Mouse (Mus musculus) stomach, embryonic 16.5 days (tissue): Measurements from ENCODE around the gene Wrnip1. TPM values are rescaled to one million over a fixed set of nuclear protein-coding genes. Genes with fewer than 3 reads are reported as not detected.

Experiments used
- ATAC-seq: fragments of 200-750 bp; cut with Nextera tagmentation; 2 replicates; pipeline ENCODE4 v1.8.0; 2017; ENCODE audit warnings: moderate number of reproducible peaks, moderate TSS enrichment; ENCODE audit not compliant: insufficient read depth, low FRiP score
- H3K27ac ChIP-seq: fragments of 300-500 bp; sonication (generic); 2 replicates; pipeline ENCODE4 v1.5.1; 2014; ENCODE audit warnings: low read length
- H3K27me3 ChIP-seq: fragments of 300-500 bp; sonication (generic); 2 replicates; pipeline ENCODE4 v1.6.1; 2014; ENCODE audit warnings: low read length, control low read depth, mixed read lengths; ENCODE audit not compliant: control insufficient read depth, insufficient read depth
- H3K36me3 ChIP-seq: fragments of 300-500 bp; sonication (generic); 2 replicates; pipeline ENCODE4 v1.6.1; 2014; ENCODE audit warnings: low read length; ENCODE audit not compliant: control insufficient read depth, insufficient read depth
- H3K4me1 ChIP-seq: fragments of 300-500 bp; sonication (generic); 2 replicates; pipeline ENCODE4 v1.6.1; 2014; ENCODE audit warnings: low read length, control low read depth, mixed read lengths; ENCODE audit not compliant: control insufficient read depth, insufficient read depth
- H3K4me2 ChIP-seq: fragments of 300-500 bp; sonication (generic); 2 replicates; pipeline ENCODE4 v1.6.1; 2014; ENCODE audit warnings: low read depth, low read length, mixed read lengths
- H3K4me3 ChIP-seq: fragments of 300-500 bp; sonication (generic); replicated peaks from 2 replicates; pipeline ENCODE4 v1.5.1; 2014; ENCODE audit warnings: mild to moderate bottlenecking, low read length
- H3K9ac ChIP-seq: fragments of 300-500 bp; sonication (generic); 2 replicates; pipeline ENCODE4 v1.6.1; 2014; ENCODE audit warnings: low read length
- H3K9me3 ChIP-seq: fragments of 300-500 bp; sonication (generic); replicated peaks from 2 replicates; pipeline ENCODE4 v1.6.1; 2016; ENCODE audit warnings: low read length, control low read depth; ENCODE audit not compliant: control insufficient read depth
- WGBS: fragments of 180-500 bp; shearing (Covaris S2); extraction: QIAGEN DNeasy Blood & Tissue Kit; methylation state at CpG from one replicate; pipeline ENCODE4 v1.1.7; 2014; 5-methylcytosine and 5-hydroxymethylcytosine counted together
- polyA plus RNA-seq: library from polyadenylated mRNA; unstranded; fragments of >200 nt; fragmentation: Nextera tagmentation; extraction: Ambion mirVana; gene quantifications from 2 replicates; pipeline ENCODE4 v1.2.1, GENCODE M21; 2015

Wrnip1 gene
- polyA plus RNA-seq, 1 experiment from 2014 or later = 12.7 TPM

DNA sequence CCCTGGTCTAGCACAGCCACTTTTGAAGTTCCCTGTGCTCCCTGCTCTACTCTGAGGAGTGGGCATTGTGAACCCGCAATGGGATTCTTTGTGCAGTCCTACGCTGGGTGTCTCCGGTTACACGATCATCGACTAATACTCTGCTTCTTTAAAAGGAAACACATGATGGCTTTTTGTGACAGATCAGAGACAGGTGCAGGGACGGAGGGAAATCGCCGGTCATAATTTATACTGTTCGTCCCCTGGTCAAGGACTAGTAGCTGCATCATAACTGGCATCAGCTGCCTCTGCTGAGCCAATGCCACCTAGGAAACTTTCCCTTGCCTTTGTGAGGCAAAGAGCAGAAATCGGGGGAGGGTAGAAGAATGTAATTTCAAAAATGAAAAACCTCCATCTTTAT lies 25.5 kb upstream of the Wrnip1 start:
- Histone ChIP-seq H3K36me3 (no peaks in the 10 kb centered on the region), H3K4me1 (no peaks in the 10 kb centered on the region), H3K9ac (no peak overlapping the region), H3K4me3 (no peak overlapping the region), H3K9me3 (no peaks in the 10 kb centered on the region), H3K27ac (no peak overlapping the region), H3K27me3 (no peaks in the 10 kb centered on the region), H3K4me2 (no peak overlapping the region)
- WGBS = 84% methylated on average over 10 of the region's 10 CpGs
- ATAC-seq = no peak

GRCm38 (mm10) chr13:32778861-32779260 lies 23.0 kb upstream of the Wrnip1 start:
- H3K27ac ChIP-seq = no peak overlapping the region
- 72% methylated on average over 3 of the region's 3 CpGs for WGBS
- no peak overlapping the region for H3K4me2 ChIP-seq
- no peak overlapping the region for H3K9ac ChIP-seq
- no peaks in the 10 kb centered on the region for H3K36me3 ChIP-seq
- no peaks in the 10 kb centered on the region for H3K27me3 ChIP-seq
- H3K4me3 ChIP-seq = no peak overlapping the region
- no peaks in the 10 kb centered on the region for H3K4me1 ChIP-seq
- ATAC-seq = no peak
- no peaks in the 10 kb centered on the region for H3K9me3 ChIP-seq

GRCm38 (mm10) chr13:32783055-32783454 lies 18.8 kb upstream of the Wrnip1 start:
- WGBS = 53% methylated on average over 5 of the region's 5 CpGs

DNA sequence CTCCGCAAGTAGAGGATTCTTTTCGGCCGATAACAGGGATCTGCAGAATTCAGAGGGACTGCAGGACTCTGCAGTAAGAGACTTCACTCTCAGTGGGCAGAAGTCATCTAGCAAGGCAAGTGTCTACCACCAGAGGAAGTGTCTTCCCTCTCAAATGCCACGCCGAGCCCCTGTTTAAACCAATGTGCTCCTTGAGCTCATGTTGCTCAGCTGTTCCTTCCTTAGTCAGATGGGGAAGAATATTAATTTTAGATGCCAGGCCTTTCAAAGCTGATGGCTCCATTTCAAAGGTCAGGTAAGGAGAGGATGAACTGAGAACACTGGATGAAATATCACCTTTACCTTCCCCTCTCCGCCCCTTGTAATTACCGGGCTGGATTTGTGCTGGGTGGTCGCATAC lies 18.0 kb upstream of the Wrnip1 start, which contains the start of gene Mylk4:
Gene Mylk4 (minus strand): TSS at position 139 of the 400 bp plus-strand sequence.
- ATAC-seq = no peak
- Histone ChIP-seq H3K4me2 (no peak within 1 kb of the TSS), H3K27ac (no peak within 1 kb of the TSS), H3K27me3 (no peaks in the 10 kb centered on the region), H3K4me3 (no peak within 1 kb of the TSS), H3K36me3 (no peaks in the 10 kb centered on the region), H3K9me3 (no peaks in the 10 kb centered on the region), H3K4me1 (no peaks in the 10 kb centered on the region), H3K9ac (no peak within 1 kb of the TSS)
- 77% methylated on average over 8 of the region's 8 CpGs for WGBS

More at GRCm38 (mm10) chr13:32783055-32783454, 18.8 kb upstream of the Wrnip1 start:
- Histone ChIP-seq H3K4me2 (no peak overlapping the region), H3K27ac (no peak overlapping the region), H3K27me3 (no peaks in the 10 kb centered on the region), H3K4me3 (no peak overlapping the region), H3K9ac (no peak overlapping the region), H3K36me3 (no peaks in the 10 kb centered on the region), H3K4me1 (no peaks in the 10 kb centered on the region), H3K9me3 (no peaks in the 10 kb centered on the region)
- no peak for ATAC-seq

DNA sequence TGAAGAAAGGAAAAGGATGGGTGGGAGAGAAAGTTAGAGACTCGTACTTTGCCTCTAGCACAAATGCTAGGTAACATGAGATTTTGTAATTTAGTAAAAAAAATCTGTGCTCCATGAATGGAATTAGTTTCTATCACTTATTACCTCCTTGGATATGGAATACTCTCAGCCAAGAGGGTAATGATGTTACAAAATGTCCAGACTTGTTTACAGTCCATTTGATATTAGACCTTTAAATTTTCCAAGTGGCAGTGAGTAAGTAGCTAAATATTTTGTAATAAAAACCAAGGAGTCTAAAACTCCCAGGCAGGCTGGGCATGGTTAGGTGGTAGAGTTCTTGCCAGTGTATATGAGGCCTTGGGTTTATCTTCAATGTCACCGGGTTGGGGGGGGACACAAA lies 14.3 kb upstream of the Wrnip1 start:
- Histone ChIP-seq H3K9ac (no peak overlapping the region), H3K4me3 (no peak overlapping the region), H3K27ac (no peak overlapping the region), H3K27me3 (no peaks in the 10 kb centered on the region), H3K4me2 (no peak overlapping the region), H3K36me3 (no peaks in the 10 kb centered on the region), H3K4me1 (no peaks in the 10 kb centered on the region), H3K9me3 (no peaks in the 10 kb centered on the region)
- 45% methylated on average over 2 of the region's 2 CpGs for WGBS
- ATAC-seq = no peak

DNA sequence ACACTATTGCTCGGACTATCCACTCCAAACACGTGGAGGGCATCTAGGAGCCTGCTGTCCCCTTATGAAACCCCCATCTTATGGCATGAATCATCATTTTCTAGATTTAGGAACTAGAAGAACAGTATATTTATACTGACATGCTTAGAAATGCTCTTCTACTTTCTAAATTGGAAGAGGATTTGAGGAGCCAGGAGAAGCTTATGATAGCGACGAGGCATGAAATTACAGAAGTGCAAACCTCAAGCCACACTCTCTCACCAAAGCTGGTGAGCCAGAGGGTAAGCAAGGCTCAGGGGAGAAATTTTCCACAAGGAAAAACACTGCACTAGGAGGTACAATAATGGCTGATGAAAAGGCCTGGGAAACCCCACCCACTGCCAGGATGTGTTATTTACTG lies 12.1 kb upstream of the Wrnip1 start:
- H3K27me3 ChIP-seq = no peaks in the 10 kb centered on the region
- 75% methylated on average over 4 of the region's 4 CpGs for WGBS
- no peaks in the 10 kb centered on the region for H3K36me3 ChIP-seq
- no peaks in the 10 kb centered on the region for H3K9me3 ChIP-seq
- no peak overlapping the region for H3K9ac ChIP-seq
- H3K4me1 ChIP-seq = no peaks in the 10 kb centered on the region
- no peak overlapping the region for H3K4me2 ChIP-seq
- no peak for ATAC-seq
- H3K4me3 ChIP-seq = no peak overlapping the region
- no peak overlapping the region for H3K27ac ChIP-seq

DNA sequence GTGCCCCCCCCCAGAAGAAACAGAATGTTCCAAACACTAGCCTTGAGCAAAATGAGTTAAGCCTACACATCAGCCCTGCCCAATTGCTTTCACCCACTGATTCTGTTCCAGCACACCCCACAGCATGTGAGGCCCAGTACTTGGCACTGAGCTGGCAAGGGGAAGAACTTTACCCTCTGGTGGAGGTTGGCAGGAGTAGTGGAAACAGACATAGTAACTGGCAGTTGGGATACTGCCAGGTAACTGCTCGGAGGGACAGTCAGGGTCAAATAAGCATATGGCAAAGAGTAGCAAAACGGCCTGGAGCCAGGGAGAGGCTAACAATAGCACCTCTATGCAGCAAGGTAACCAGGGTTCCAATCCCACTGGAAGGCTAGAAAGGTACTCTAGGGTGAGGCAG lies 7.2 kb upstream of the Wrnip1 start:
- 65% methylated on average over 2 of the region's 2 CpGs for WGBS
- Histone ChIP-seq H3K36me3 (no peaks in the 10 kb centered on the region), H3K4me3 (no peak overlapping the region), H3K9me3 (no peaks in the 10 kb centered on the region), H3K9ac (no peak overlapping the region), H3K27ac (no peak overlapping the region), H3K4me2 (no peak overlapping the region), H3K27me3 (no peaks in the 10 kb centered on the region), H3K4me1 (no peaks in the 10 kb centered on the region)
- ATAC-seq = no peak

GRCm38 (mm10) chr13:32795166-32795565 lies 6.7 kb upstream of the Wrnip1 start:
- Histone ChIP-seq H3K4me2 (no peak overlapping the region), H3K27me3 (no peaks in the 10 kb centered on the region), H3K4me1 (no peaks in the 10 kb centered on the region), H3K36me3 (no peaks in the 10 kb centered on the region), H3K4me3 (no peak overlapping the region), H3K9ac (no peak overlapping the region), H3K27ac (no peak overlapping the region), H3K9me3 (no peaks in the 10 kb centered on the region)
- 82% methylated on average over 5 of the region's 5 CpGs for WGBS
- ATAC-seq = no peak

DNA sequence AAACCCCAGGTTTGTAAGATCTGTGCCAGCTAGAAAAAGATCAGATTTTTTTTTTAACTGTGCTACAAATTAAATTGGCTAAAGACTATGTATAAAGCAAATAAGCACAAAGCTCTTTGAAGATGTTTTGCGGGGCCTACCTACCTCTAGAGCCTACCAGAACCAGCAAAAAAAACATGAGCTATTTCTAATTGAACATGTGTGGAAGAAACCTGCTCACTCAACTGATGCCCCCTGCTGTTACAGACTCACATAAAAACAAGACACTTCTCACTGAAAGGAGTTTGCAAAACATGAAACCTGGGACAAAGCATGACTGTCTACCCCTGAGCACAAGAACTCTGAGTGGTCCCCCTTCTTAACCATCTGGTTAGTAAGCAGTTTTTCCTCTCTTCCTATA lies 4.8 kb upstream of the Wrnip1 start:
- no peaks in the 10 kb centered on the region for H3K36me3 ChIP-seq

GRCm38 (mm10) chr13:32799131-32799530 lies 2.7 kb upstream of the Wrnip1 start:
- no peak overlapping the region for H3K4me2 ChIP-seq
- H3K4me1 ChIP-seq = peaks cover 13% of the 10 kb centered on the region
- no peak overlapping the region for H3K27ac ChIP-seq
- no peaks in the 10 kb centered on the region for H3K9me3 ChIP-seq
- no peaks in the 10 kb centered on the region for H3K36me3 ChIP-seq
- no peak for ATAC-seq
- no peak overlapping the region for H3K9ac ChIP-seq
- H3K27me3 ChIP-seq = no peaks in the 10 kb centered on the region
- WGBS = 52% methylated on average over 2 of the region's 2 CpGs
- no peak overlapping the region for H3K4me3 ChIP-seq

More for the DNA sequence above, 4.8 kb upstream of the Wrnip1 start:
- Histone ChIP-seq H3K4me2 (no peak overlapping the region), H3K4me3 (no peak overlapping the region), H3K9me3 (no peaks in the 10 kb centered on the region), H3K9ac (no peak overlapping the region), H3K4me1 (no peaks in the 10 kb centered on the region), H3K27me3 (no peaks in the 10 kb centered on the region), H3K27ac (no peak overlapping the region)
- ATAC-seq = no peak
- WGBS = 86% methylated on average over 1 of the region's 1 CpGs
